Mouse (Mus musculus): ENCODE measurements at regions not wholly inside any gene's neighbourhood (a gene's known extent, or its start where the extent isn't known, plus 50 kb on each side); places are given as distances from the start of the nearest gene placed in this dataset.

GRCm38 (mm10) chr8:79502062-79502461 lies 102.7 kb upstream of the Smad1 start:
- Histone ChIP-seq H3K9ac (replicated peaks; ENCODE audit: low read length) (no peak overlapping the region), H3K4me1 (ENCODE audit: insufficient read depth, low read length) (no peaks in the 10 kb centered on the region), H3K4me3 (ENCODE audit: low read length) (no peak overlapping the region), H3K36me3 (ENCODE audit: insufficient read depth, low read length) (no peaks in the 10 kb centered on the region), H3K27ac (no peak overlapping the region), H3K27me3 (ENCODE audit: insufficient read depth, low read length) (no peaks in the 10 kb centered on the region), H3K4me2 (ENCODE audit: low read depth, low read length) (no peak overlapping the region), H3K9me3 (ENCODE audit: low read length) (no peaks in the 10 kb centered on the region)
- no peak for DNase-seq (ENCODE audit: low spot score)
- TF ChIP-seq CTCF (IDR thresholded peaks at IDR 0.05; ENCODE audit: low read depth) = no peak
- no peak for ATAC-seq
- WGBS = 85% methylated on average over 4 of the region's 4 CpGs

GRCm38 (mm10) chr8:79501238-79501637 lies 101.9 kb upstream of the Smad1 start:
- DNase-seq (ENCODE audit: low spot score) (no peak), ATAC-seq (no peak)
- no peak for TF ChIP-seq CTCF (IDR thresholded peaks at IDR 0.05; ENCODE audit: low read depth)
- H3K4me2 ChIP-seq (ENCODE audit: low read depth, low read length) = no peak overlapping the region
- H3K27ac ChIP-seq = no peak overlapping the region
- 82% methylated on average over 11 of the region's 11 CpGs for WGBS
- H3K9me3 ChIP-seq (ENCODE audit: low read length) = no peaks in the 10 kb centered on the region
- no peak overlapping the region for H3K9ac ChIP-seq (replicated peaks; ENCODE audit: low read length)
- H3K4me1 ChIP-seq (ENCODE audit: insufficient read depth, low read length) = no peaks in the 10 kb centered on the region
- no peak overlapping the region for H3K4me3 ChIP-seq (ENCODE audit: low read length)
- H3K36me3 ChIP-seq (ENCODE audit: insufficient read depth, low read length) = no peaks in the 10 kb centered on the region
- H3K27me3 ChIP-seq (ENCODE audit: insufficient read depth, low read length) = no peaks in the 10 kb centered on the region

GRCm38 (mm10) chr8:79499258-79499657 lies 99.9 kb upstream of the Smad1 start:
- H3K27ac ChIP-seq = no peak overlapping the region
- 96% methylated on average over 2 of the region's 2 CpGs for WGBS
- ATAC-seq = no peak

GRCm38 (mm10) chr8:79498611-79499010 lies 99.3 kb upstream of the Smad1 start:
- 61% methylated on average over 2 of the region's 2 CpGs for WGBS
- no peak for TF ChIP-seq CTCF (IDR thresholded peaks at IDR 0.05; ENCODE audit: low read depth)

More at GRCm38 (mm10) chr8:79499258-79499657, 99.9 kb upstream of the Smad1 start:
- Histone ChIP-seq H3K27me3 (ENCODE audit: insufficient read depth, low read length) (no peaks in the 10 kb centered on the region), H3K36me3 (ENCODE audit: insufficient read depth, low read length) (no peaks in the 10 kb centered on the region), H3K9ac (replicated peaks; ENCODE audit: low read length) (no peak overlapping the region), H3K4me2 (ENCODE audit: low read depth, low read length) (no peak overlapping the region), H3K4me1 (ENCODE audit: insufficient read depth, low read length) (no peaks in the 10 kb centered on the region), H3K9me3 (ENCODE audit: low read length) (no peaks in the 10 kb centered on the region), H3K4me3 (ENCODE audit: low read length) (no peak overlapping the region)
- TF ChIP-seq CTCF (IDR thresholded peaks at IDR 0.05; ENCODE audit: low read depth) = no peak
- no peak for DNase-seq (ENCODE audit: low spot score)

GRCm38 (mm10) chr8:79491156-79491698 lies 91.9 kb upstream of the Smad1 start:
- Histone ChIP-seq H3K9me3 (ENCODE audit: low read length) (no peaks in the 10 kb centered on the region), H3K4me3 (ENCODE audit: low read length) (no peak overlapping the region), H3K9ac (replicated peaks; ENCODE audit: low read length) (no peak overlapping the region; the same call in 1 of the 2 replicates), H3K4me2 (ENCODE audit: low read depth, low read length) (no peak overlapping the region), H3K4me1 (ENCODE audit: insufficient read depth, low read length) (no peaks in the 10 kb centered on the region), H3K36me3 (ENCODE audit: insufficient read depth, low read length) (no peaks in the 10 kb centered on the region), H3K27me3 (ENCODE audit: insufficient read depth, low read length) (no peaks in the 10 kb centered on the region), H3K27ac (no peak overlapping the region)
- no peak for DNase-seq (ENCODE audit: low spot score)
- 53% methylated on average over 10 of the region's 10 CpGs for whole genome bisulfite sequencing
- no peak for TF ChIP-seq CTCF (IDR thresholded peaks at IDR 0.05; ENCODE audit: low read depth)
- no peak for ATAC-seq

More at GRCm38 (mm10) chr8:79498611-79499010, 99.3 kb upstream of the Smad1 start:
- ATAC-seq (no peak), DNase-seq (ENCODE audit: low spot score) (no peak)
- Histone ChIP-seq H3K36me3 (ENCODE audit: insufficient read depth, low read length) (no peaks in the 10 kb centered on the region), H3K4me2 (ENCODE audit: low read depth, low read length) (no peak overlapping the region), H3K4me3 (ENCODE audit: low read length) (no peak overlapping the region), H3K9me3 (ENCODE audit: low read length) (no peaks in the 10 kb centered on the region), H3K27ac (no peak overlapping the region), H3K4me1 (ENCODE audit: insufficient read depth, low read length) (no peaks in the 10 kb centered on the region), H3K9ac (replicated peaks; ENCODE audit: low read length) (no peak overlapping the region), H3K27me3 (ENCODE audit: insufficient read depth, low read length) (no peaks in the 10 kb centered on the region)

- no peak overlapping the region for H3K4me3 ChIP-seq (ENCODE audit: low read length)
- H3K9ac ChIP-seq (replicated peaks; ENCODE audit: low read length) = no peak overlapping the region
- DNase-seq (ENCODE audit: low spot score) (peak; percentile 22), ATAC-seq (peak; percentile 51; the same call in 1 of the 2 replicates)
- no peaks in the 10 kb centered on the region for H3K4me1 ChIP-seq (ENCODE audit: insufficient read depth, low read length)
- H3K36me3 ChIP-seq (ENCODE audit: insufficient read depth, low read length) = no peaks in the 10 kb centered on the region
- TF ChIP-seq CTCF (IDR thresholded peaks at IDR 0.05; ENCODE audit: low read depth) = no peak
- H3K27me3 ChIP-seq (ENCODE audit: insufficient read depth, low read length) = no peaks in the 10 kb centered on the region
- no peak overlapping the region for H3K4me2 ChIP-seq (ENCODE audit: low read depth, low read length)
- 18% methylated on average over 4 of the region's 4 CpGs for WGBS
- no peaks in the 10 kb centered on the region for H3K9me3 ChIP-seq (ENCODE audit: low read length)
- H3K27ac ChIP-seq = no peak overlapping the region
These were observed 91.4 kb upstream of the Smad1 start for GRCm38 (mm10) chr8:79490739-79491138.

DNA sequence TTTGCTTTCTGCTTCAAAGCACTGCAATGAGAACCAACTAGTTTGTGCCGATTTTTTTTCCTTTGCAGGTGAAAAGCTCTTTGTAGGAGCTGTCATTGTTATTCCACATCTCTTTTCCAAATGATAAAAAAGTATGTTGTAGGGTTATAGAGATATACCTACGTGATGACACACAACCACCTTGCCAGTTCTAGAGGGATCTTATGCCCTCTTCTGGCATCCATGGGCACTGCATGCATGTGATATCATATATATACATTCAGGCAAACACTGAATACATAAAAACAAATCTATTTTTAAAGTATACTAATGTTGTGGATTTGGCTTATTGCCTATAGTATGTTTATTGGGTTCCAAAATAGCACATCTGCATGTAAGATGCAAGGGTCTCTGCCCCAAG lies 89.5 kb upstream of the Smad1 start:
- no peak overlapping the region for H3K4me2 ChIP-seq (ENCODE audit: low read depth, low read length)
- H3K9ac ChIP-seq (replicated peaks; ENCODE audit: low read length) = no peak overlapping the region
- no peak for DNase-seq (ENCODE audit: low spot score)
- 66% methylated on average over 2 of the region's 2 CpGs for WGBS
- no peaks in the 10 kb centered on the region for H3K27me3 ChIP-seq (ENCODE audit: insufficient read depth, low read length)
- TF ChIP-seq CTCF (IDR thresholded peaks at IDR 0.05; ENCODE audit: low read depth) = peak; percentile 71
- no peaks in the 10 kb centered on the region for H3K36me3 ChIP-seq (ENCODE audit: insufficient read depth, low read length)
- H3K27ac ChIP-seq = no peak overlapping the region
- H3K4me3 ChIP-seq (ENCODE audit: low read length) = no peak overlapping the region
- ATAC-seq = no peak
- H3K4me1 ChIP-seq (ENCODE audit: insufficient read depth, low read length) = no peaks in the 10 kb centered on the region
- no peaks in the 10 kb centered on the region for H3K9me3 ChIP-seq (ENCODE audit: low read length)

Measured in hindbrain, postnatal 0 days (tissue).